Mouse (Mus musculus) thymus, adult 2 months (tissue): Measurements from ENCODE around the gene Bckdha. TPM values are rescaled to one million over a fixed set of nuclear protein-coding genes. Genes with fewer than 3 reads are reported as not detected.

ENCODE experiments used
- DNase-seq: peaks from one replicate; pipeline ENCODE4 v3.0.0; 2021
- H3K27ac ChIP-seq: fragments of 200-500 bp; 2 replicates; pipeline ENCODE4 v1.5.1; 2012; ENCODE audit warnings: low read length, control low read depth; ENCODE audit not compliant: control insufficient read depth, insufficient read depth
- H3K27me3 ChIP-seq: fragments of 200-500 bp; 2 replicates; pipeline ENCODE4 v1.6.1; 2012; ENCODE audit warnings: mild to moderate bottlenecking, low read length, moderate library complexity, mixed read lengths; ENCODE audit not compliant: control insufficient read depth, insufficient read depth
- H3K36me3 ChIP-seq: fragments of 200-500 bp; 2 replicates; pipeline ENCODE4 v1.6.1; 2012; ENCODE audit warnings: mild to moderate bottlenecking, low read length, moderate library complexity; ENCODE audit not compliant: control insufficient read depth, insufficient read depth
- H3K4me1 ChIP-seq: fragments of 200-500 bp; replicated peaks from 2 replicates; pipeline ENCODE4 v1.6.1; 2012; ENCODE audit warnings: low read length; ENCODE audit not compliant: control insufficient read depth, insufficient read depth
- H3K4me3 ChIP-seq: fragments of 200-500 bp; 2 replicates; pipeline ENCODE4 v1.5.1; 2012; ENCODE audit warnings: mild to moderate bottlenecking, low read length, control low read depth, moderate library complexity; ENCODE audit not compliant: control insufficient read depth, insufficient read depth
- CTCF ChIP-seq: fragments of 200-500 bp; IDR thresholded peaks from 2 replicates; pipeline ENCODE4 v1.5.1; 2012; ENCODE audit warnings: mild to moderate bottlenecking, control low read depth, low read length, moderate library complexity, borderline replicate concordance; ENCODE audit not compliant: control insufficient read depth, poor library complexity, insufficient read depth; ENCODE audit errors: extremely low read depth
- POLR2A ChIP-seq: fragments of 200-500 bp; IDR thresholded peaks from 2 replicates; pipeline ENCODE4 v1.6.1; 2012; ENCODE audit warnings: mild to moderate bottlenecking, low read length, control low read depth, moderate library complexity; ENCODE audit not compliant: control insufficient read depth, poor library complexity, insufficient read depth; ENCODE audit errors: extremely low read depth
- WGBS: fragments of 180-500 bp; shearing (Covaris S2); methylation state at CpG from one replicate; pipeline ENCODE4 v1.1.7; 2018; 5-methylcytosine and 5-hydroxymethylcytosine counted together
- polyA plus RNA-seq: library from polyadenylated mRNA; depleted of rRNA; stranded (reverse); fragments of >200 nt; gene quantifications from 2 replicates; pipeline ENCODE4 v1.2.3, GENCODE M21; 2012

Bckdha gene
- polyA plus RNA-seq, 1 experiment = 181 TPM

DNA sequence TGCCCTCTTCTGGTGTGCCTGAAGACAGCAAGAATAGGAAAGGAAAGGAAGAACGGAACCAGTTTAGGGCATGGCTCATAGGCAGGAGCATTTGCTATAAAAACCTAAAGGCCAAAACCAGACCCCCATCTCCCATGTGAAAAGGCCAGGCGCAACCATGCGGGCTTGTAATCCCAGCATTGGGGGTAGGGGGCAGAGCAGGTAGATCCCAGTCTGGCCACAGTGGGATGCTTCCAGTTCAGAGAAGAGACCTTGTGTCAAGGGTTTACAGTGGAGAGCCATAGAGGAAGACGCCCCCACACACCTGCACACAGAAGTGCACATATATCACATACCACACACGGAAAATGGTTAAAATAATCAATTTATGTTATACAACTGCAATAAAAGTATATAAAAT, 44.7 kb downstream of the Bckdha start:
- Histone ChIP-seq H3K4me1 (peaks cover 2% of the 10 kb centered on the region; the same call in 1 of the 2 replicates), H3K27me3 (no peaks in the 10 kb centered on the region), H3K36me3 (no peaks in the 10 kb centered on the region), H3K27ac (no peak overlapping the region), H3K4me3 (no peak overlapping the region)
- DNase-seq = no peak
- 98% methylated on average over 5 of the region's 5 CpGs for WGBS
- no peak for TF ChIP-seq POLR2A
- TF ChIP-seq CTCF = no peak

DNA sequence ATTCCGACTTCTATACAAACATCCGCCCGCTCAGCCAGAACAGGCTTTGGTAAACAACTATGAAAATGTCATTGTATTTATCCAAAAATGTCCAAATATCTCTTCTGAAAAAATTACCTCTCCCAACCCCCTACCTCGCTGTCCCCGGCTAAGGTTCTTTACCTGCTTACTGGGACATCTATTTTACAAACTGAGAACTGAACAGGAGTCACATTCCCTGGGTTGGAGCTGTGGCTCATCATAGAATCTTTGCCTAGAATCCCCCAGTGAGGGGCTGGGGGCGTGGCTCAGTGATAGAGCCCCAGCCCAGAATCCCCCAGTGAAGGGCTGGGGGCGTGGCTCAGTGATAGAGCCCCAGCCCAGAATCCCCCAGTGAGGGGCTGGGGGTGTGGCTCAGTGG, 47.3 kb downstream of the Bckdha start:
- WGBS = 88% methylated on average over 7 of the region's 7 CpGs
- TF ChIP-seq POLR2A = no peak

DNA sequence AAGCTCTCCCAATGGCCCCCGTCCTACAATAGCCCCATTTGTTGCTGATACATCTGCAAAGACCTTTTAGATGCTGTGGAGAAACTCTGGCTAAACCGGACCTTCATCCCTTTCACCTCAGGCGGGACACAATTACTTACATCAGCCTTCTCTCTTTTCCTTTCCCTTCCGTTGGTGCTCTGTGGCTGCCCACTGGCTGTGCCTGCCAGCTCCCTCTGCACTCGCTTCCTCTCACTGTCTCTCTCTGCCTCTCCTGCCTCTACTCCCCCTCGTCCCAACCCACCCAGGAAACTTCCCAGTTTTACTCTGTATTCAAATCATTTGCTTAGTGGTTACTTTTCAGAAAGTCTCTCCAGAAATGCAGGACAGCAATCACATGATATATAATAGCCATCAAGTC, 48.7 kb downstream of the Bckdha start:
- TF ChIP-seq POLR2A (no peak), CTCF (no peak)
- no peak for DNase-seq
- Histone ChIP-seq H3K36me3 (no peaks in the 10 kb centered on the region), H3K27ac (no peak overlapping the region), H3K4me1 (peaks cover 6% of the 10 kb centered on the region; the same call in 1 of the 2 replicates), H3K27me3 (no peaks in the 10 kb centered on the region), H3K4me3 (no peak overlapping the region)
- WGBS = 43% methylated on average over 6 of the region's 6 CpGs

More for the DNA sequence above, 47.3 kb downstream of the Bckdha start:
- Histone ChIP-seq H3K4me3 (no peak overlapping the region), H3K4me1 (peaks cover 4% of the 10 kb centered on the region; the same call in 1 of the 2 replicates), H3K27me3 (no peaks in the 10 kb centered on the region), H3K36me3 (no peaks in the 10 kb centered on the region), H3K27ac (no peak overlapping the region)
- DNase-seq = no peak

DNA sequence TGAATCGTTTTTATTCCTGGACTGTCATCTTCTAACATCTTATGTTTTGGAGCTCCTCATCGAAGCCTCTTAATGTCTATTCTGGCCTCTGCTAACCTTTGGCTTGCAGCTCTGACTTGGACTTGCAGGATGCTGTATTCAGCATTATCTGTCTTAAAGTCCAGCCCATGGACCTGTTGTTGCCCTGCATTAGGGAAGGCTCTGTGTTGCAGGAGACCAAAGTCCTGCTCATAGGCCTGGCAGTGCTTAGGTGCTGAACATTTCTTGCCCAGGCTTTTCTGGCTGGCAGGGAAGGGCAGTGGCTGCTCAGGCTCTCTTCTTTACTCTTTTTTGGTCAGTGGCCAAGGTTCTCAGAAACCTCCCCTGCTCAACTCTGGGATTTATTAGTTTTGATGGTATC, 51.6 kb downstream of the Bckdha start:
- H3K27ac ChIP-seq = no peak overlapping the region
- no peak for TF ChIP-seq POLR2A
- no peak for TF ChIP-seq CTCF
- H3K4me3 ChIP-seq = no peak overlapping the region
- WGBS = 52% methylated on average over 2 of the region's 2 CpGs
- H3K36me3 ChIP-seq = no peaks in the 10 kb centered on the region
- DNase-seq = no peak
- H3K27me3 ChIP-seq = no peaks in the 10 kb centered on the region
- H3K4me1 ChIP-seq = peaks cover 6% of the 10 kb centered on the region; the same call in 1 of the 2 replicates

DNA sequence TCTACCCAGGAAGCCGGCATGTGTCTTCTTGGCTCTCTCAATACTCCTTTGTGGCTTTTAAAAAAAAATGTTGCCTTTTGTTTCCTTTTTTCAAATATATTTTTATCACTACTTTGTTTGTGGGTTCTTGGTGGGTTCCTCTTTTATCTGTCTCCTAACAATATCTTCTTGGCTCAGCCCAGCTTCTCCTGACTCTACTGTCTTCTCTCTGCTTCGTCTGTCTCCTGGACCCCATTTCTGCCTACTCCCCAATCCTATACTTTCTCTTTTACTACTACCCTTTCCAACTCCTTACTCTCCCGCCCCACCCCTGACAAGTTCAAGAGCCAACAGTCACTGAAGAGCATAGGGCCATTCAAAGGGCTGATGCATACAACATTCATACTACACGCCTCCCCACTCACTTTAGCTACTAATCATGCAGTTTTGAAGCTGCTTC, 52.1 kb downstream of the Bckdha start:
- Histone ChIP-seq H3K36me3 (no peaks in the 10 kb centered on the region), H3K4me1 (peaks cover 6% of the 10 kb centered on the region; the same call in 1 of the 2 replicates), H3K4me3 (no peak overlapping the region), H3K27ac (no peak overlapping the region), H3K27me3 (no peaks in the 10 kb centered on the region)
- TF ChIP-seq CTCF (no peak), POLR2A (no peak)
- no peak for DNase-seq
- 10% methylated on average over 4 of the region's 4 CpGs for WGBS

DNA sequence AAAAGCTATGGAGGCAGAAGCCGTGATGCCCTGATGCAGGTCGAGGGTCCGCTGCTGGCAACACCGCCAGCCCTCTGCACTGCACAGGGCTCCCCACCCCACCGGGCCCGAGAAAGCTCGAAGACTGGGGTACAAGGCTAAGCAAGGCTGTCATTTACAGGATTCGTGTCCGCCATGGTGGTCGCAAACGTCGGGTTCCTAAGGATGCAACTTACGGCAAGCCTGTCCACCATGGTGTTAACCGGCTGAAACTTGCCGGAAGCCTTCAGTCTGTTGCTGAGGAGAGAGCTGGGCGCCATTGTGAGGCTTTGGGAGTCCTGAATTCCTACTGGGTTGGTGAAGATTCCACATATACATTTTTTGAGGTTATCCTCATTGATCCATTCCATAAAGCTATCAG, 57.4 kb downstream of the Bckdha start:
- H3K27ac ChIP-seq = no peak overlapping the region
- no peak overlapping the region for H3K4me3 ChIP-seq
- no peak for DNase-seq
- H3K36me3 ChIP-seq = no peaks in the 10 kb centered on the region
- peaks cover 2% of the 10 kb centered on the region; the same call in 1 of the 2 replicates for H3K4me1 ChIP-seq
- WGBS = 95% methylated on average over 16 of the region's 16 CpGs
- TF ChIP-seq POLR2A = no peak
- no peak for TF ChIP-seq CTCF
- no peaks in the 10 kb centered on the region for H3K27me3 ChIP-seq

DNA sequence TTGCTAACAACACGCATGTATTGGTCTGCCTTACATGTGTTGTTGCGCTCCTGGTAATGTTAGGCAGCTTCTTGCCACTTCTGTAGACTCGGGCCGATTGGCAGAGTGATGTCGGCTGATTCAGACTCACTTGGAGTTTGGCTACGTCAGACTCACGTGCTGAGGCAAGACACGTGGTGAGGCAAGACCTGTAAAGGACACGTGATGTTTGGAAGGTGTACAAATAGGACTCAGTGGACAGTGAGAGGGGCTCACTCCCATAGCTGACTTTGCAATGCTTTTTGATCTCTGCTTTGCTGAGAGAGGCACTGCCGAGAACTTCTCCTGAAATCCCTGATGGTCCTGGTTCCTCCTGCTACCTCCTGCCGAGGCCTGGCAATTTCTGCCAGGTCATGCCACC, 58.1 kb downstream of the Bckdha start:
- TF ChIP-seq POLR2A (no peak), CTCF (no peak)
- no peaks in the 10 kb centered on the region for H3K27me3 ChIP-seq
- no peak for DNase-seq
- no peak overlapping the region for H3K27ac ChIP-seq
- H3K4me3 ChIP-seq = no peak overlapping the region
- 94% methylated on average over 11 of the region's 11 CpGs for WGBS
- no peaks in the 10 kb centered on the region for H3K36me3 ChIP-seq
- H3K4me1 ChIP-seq = no peaks in the 10 kb centered on the region
